Mouse (Mus musculus): ENCODE measurements at regions not wholly inside any gene's neighbourhood (a gene's known extent, or its start where the extent isn't known, plus 50 kb on each side); places are given as distances from the start of the nearest gene placed in this dataset.
"Not testable (repeated sequence)": the region's sequence is repeated elsewhere in the genome, so short reads cannot be mapped to it uniquely, and the experiment has no call there.

DNA sequence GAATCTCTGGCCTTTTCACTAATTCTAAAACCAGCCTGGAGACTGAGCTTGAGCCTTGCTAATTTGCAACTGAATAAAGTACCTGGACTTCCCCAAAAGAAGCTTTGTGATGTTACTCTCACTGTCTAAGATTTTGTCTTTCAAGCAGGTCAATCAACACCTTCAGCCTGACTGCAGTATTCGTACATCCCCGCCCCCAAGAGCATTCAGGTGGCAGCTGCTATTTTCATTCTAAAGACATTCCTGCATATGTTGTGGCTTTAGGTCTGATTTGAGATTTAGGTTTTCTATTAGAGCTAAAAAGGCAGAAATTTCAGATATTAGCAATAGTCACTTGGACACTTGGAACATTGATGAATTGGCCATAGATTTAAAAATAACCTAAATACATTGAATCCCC is 1385.4 kb upstream of the 1700008P02Rik start:
- DNase-seq (ENCODE audit: low spot score in 2 of 2), result not testable (repeated sequence)

GRCm38 (mm10) chr3:8004271-8004670 is 1384.0 kb upstream of the 1700008P02Rik start:
- no peak for DNase-seq (ENCODE audit: low spot score in 2 of 2)

DNA sequence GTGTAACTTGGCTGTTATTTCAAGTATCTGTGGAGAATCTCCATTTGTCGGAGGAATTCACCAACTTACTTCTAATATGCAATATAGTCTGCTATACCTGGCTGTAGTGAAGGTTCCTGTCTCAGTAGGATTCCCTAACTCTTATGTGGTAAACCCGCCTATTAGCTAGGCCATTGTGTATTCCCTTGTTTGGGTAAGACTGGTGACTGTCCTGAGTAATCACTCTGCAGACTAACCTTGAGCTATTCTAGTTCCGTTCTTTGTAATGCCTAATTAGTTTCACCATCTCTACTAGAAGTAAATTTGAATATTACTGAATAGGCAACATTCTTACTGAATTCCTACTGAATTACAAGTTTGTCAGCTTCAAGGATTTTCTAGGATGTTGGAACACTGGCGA is 1380.8 kb upstream of the 1700008P02Rik start:
- no peak for DNase-seq (ENCODE audit: low spot score in 2 of 2)

DNA sequence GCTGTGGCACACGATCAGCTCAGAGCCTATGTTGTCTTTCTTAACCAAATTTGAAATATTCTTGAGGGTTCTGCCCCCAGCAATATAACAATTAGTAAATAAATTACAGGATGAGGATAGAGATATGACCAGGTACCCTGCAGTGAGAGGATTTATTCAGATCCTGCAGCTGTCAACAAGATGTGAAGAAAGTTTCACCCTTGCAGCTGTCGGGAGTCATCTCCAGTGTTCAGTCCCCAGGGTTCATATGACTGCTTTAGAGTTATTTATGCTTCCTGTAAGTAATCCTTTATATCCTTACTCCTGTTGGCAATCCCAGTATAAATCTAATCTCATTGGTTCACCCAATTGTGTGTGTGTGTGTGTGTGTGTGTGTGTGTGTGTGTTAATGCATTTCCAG is 1372.1 kb upstream of the 1700008P02Rik start:
- no peak for DNase-seq (ENCODE audit: low spot score in 2 of 2)

DNA sequence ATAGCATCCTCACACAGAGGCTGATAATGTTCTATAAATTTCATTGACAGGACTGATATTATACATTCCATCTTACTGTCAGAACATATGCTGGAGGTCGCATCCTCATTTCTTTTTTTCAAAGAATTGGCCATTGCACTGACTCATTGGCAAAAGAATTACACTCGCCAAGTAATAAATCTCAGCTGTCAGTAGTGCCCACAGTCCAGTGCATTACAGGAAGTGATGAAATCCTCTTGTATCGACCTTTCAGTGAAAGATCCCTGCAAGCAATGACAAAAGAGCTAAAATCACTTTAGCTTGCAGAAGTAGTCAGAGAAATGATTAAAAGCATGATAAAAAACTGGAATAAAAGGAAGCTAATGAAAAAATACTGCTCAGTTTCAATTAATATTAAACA is 1353.0 kb upstream of the 1700008P02Rik start:
- DNase-seq (ENCODE audit: low spot score in 2 of 2), result no peak

DNA sequence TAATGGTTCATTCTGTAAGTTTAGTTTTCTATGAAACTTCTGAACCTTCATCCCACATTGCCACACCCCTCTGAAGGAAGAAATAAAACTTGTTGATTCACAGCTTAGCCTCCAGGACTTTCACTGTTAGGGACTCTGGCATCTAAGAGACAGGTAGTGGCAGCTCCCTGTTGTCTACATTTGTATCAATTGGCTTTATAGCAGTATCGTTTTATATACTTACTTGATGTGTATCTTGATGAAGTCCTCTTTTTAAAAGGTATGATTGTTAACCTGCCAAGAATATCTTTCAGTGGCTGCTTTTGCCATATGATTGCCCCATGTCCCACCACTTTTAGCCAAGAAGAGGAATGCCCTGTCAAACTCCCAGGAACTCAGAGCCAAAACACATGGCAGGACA is 1333.7 kb upstream of the 1700008P02Rik start:
- no peak for DNase-seq (ENCODE audit: low spot score in 2 of 2)

DNA sequence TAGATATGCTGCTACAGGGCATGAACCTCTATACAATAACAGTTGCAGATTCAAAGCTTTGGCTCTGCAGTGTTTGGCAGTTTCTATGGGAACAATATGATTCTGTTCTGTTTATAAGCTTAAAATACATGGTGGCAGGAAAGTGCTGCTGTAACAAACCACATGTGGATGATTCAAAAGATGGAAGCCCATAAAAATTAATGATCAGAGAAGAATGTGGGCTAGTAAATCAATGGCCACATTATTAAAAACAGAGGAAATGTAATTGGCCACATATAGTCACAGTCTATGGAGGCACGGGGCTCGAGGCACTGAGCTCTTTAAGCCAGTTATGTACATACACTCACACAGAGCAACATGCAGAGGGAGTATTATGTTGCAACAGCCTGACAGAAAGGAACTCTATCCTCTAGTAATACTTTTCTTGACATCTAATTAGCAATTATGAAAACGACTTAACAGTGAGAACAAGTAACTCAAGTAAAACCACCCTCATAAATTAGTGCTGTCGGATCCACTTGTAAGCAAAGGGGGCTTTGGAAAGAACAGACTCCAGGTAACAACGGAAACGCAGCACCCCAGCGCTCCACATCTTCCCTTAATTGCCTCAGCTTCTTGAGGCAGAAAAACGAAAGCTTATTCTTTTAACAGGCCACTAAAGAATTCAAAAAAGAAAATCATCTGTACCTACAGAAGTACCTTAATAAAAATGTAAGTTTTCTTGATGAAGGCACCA is 1323.6 kb upstream of the 1700008P02Rik start:
- DNase-seq (ENCODE audit: low spot score in 2 of 2), result no peak
